Mouse (Mus musculus): ENCODE measurements around the gene Psmb8. TPM values are rescaled to one million over a fixed set of nuclear protein-coding genes. Genes with fewer than 3 reads are reported as not detected.

Gene Psmb8
- polyA plus RNA-seq, 2 experiments = 11.8 to 21.7 TPM

- Histone ChIP-seq H3K4me3 (ENCODE audit: insufficient read depth in 1 of 2, low read depth in 2 of 2, low read length in 2 of 2) (no peak overlapping the region), H3K27ac (no peak overlapping the region), H3K4me1 (replicated peaks; ENCODE audit: control insufficient read depth in 2 of 2, insufficient read depth in 2 of 2, low read length in 1 of 2) (no peaks in the 10 kb centered on the region), H3K9me3 (ENCODE audit: control insufficient read depth, low read length) (no peaks in the 10 kb centered on the region), H3K4me2 (ENCODE audit: low read depth) (no peak overlapping the region), H3K9ac (replicated peaks) (no peak overlapping the region), H3K27me3 (ENCODE audit: control insufficient read depth, insufficient read depth, low read length) (no peaks in the 10 kb centered on the region), H3K36me3 (replicated peaks; ENCODE audit: control insufficient read depth, insufficient read depth, low read depth) (no peaks in the 10 kb centered on the region)
- ATAC-seq (ENCODE audit: insufficient read depth) (no peak), DNase-seq (ENCODE audit: low read depth in 3 of 3, low spot score in 3 of 3) (no peak)
- TF ChIP-seq CTCF (IDR thresholded peaks at IDR 0.05; ENCODE audit: low read depth) (no peak), EP300 (IDR thresholded peaks at IDR 0.05; ENCODE audit: low read depth) (no peak)
- WGBS (ENCODE audit: insufficient replicate concordance) = 63% methylated on average over 6 of the region's 6 CpGs
These were observed 43.4 kb downstream of the Psmb8 start for GRCm38 (mm10) chr17:34240916-34241315.

- 57% methylated on average over 4 of the region's 4 CpGs for WGBS (ENCODE audit: insufficient replicate concordance)
- DNase-seq (ENCODE audit: low read depth in 3 of 3, low spot score in 3 of 3) (no peak), ATAC-seq (ENCODE audit: insufficient read depth) (no peak)
- no peaks in the 10 kb centered on the region for H3K36me3 ChIP-seq (replicated peaks; ENCODE audit: control insufficient read depth, insufficient read depth, low read depth)
- H3K27ac ChIP-seq = no peak overlapping the region
- H3K4me2 ChIP-seq (ENCODE audit: low read depth) = no peak overlapping the region
- H3K4me1 ChIP-seq (replicated peaks; ENCODE audit: control insufficient read depth in 2 of 2, insufficient read depth in 2 of 2, low read length in 1 of 2) = no peaks in the 10 kb centered on the region
- H3K9me3 ChIP-seq (ENCODE audit: control insufficient read depth, low read length) = no peaks in the 10 kb centered on the region
- H3K27me3 ChIP-seq (ENCODE audit: control insufficient read depth, insufficient read depth, low read length) = no peaks in the 10 kb centered on the region
- H3K4me3 ChIP-seq (ENCODE audit: insufficient read depth in 1 of 2, low read depth in 2 of 2, low read length in 2 of 2) = no peak overlapping the region
- no peak overlapping the region for H3K9ac ChIP-seq (replicated peaks)
- TF ChIP-seq EP300 (IDR thresholded peaks at IDR 0.05; ENCODE audit: low read depth) (no peak), CTCF (IDR thresholded peaks at IDR 0.05; ENCODE audit: low read depth) (no peak)
These were observed 47.1 kb downstream of the Psmb8 start for GRCm38 (mm10) chr17:34244656-34245055.

GRCm38 (mm10) chr17:34247047-34247446 lies 49.5 kb downstream of the Psmb8 start:
- 55% methylated on average over 3 of the region's 3 CpGs for whole genome bisulfite sequencing (ENCODE audit: insufficient replicate concordance)
- Histone ChIP-seq H3K27ac (no peak overlapping the region), H3K4me2 (ENCODE audit: low read depth) (no peak overlapping the region), H3K27me3 (ENCODE audit: control insufficient read depth, insufficient read depth, low read length) (no peaks in the 10 kb centered on the region), H3K4me3 (ENCODE audit: insufficient read depth in 1 of 2, low read depth in 2 of 2, low read length in 2 of 2) (no peak overlapping the region), H3K4me1 (replicated peaks; ENCODE audit: control insufficient read depth in 2 of 2, insufficient read depth in 2 of 2, low read length in 1 of 2) (no peaks in the 10 kb centered on the region), H3K9ac (replicated peaks) (no peak overlapping the region), H3K9me3 (ENCODE audit: control insufficient read depth, low read length) (no peaks in the 10 kb centered on the region), H3K36me3 (replicated peaks; ENCODE audit: control insufficient read depth, insufficient read depth, low read depth) (no peaks in the 10 kb centered on the region)
- DNase-seq (ENCODE audit: low read depth in 3 of 3, low spot score in 3 of 3) (no peak), ATAC-seq (ENCODE audit: insufficient read depth) (no peak)
- TF ChIP-seq CTCF (IDR thresholded peaks at IDR 0.05; ENCODE audit: low read depth) = no peak
- no peak for TF ChIP-seq EP300 (IDR thresholded peaks at IDR 0.05; ENCODE audit: low read depth)

- Histone ChIP-seq H3K9ac (replicated peaks) (no peak overlapping the region), H3K4me2 (ENCODE audit: low read depth) (no peak overlapping the region), H3K4me3 (ENCODE audit: insufficient read depth in 1 of 2, low read depth in 2 of 2, low read length in 2 of 2) (no peak overlapping the region), H3K36me3 (replicated peaks; ENCODE audit: control insufficient read depth, insufficient read depth, low read depth) (no peaks in the 10 kb centered on the region), H3K4me1 (replicated peaks; ENCODE audit: control insufficient read depth in 2 of 2, insufficient read depth in 2 of 2, low read length in 1 of 2) (no peaks in the 10 kb centered on the region), H3K27ac (no peak overlapping the region), H3K9me3 (ENCODE audit: control insufficient read depth, low read length) (no peaks in the 10 kb centered on the region), H3K27me3 (ENCODE audit: control insufficient read depth, insufficient read depth, low read length) (no peaks in the 10 kb centered on the region)
- ATAC-seq (ENCODE audit: insufficient read depth) = no peak
- WGBS (ENCODE audit: insufficient replicate concordance) = 10% methylated on average over 2 of the region's 2 CpGs
- no peak for TF ChIP-seq EP300 (IDR thresholded peaks at IDR 0.05; ENCODE audit: low read depth)
- no peak for TF ChIP-seq CTCF (IDR thresholded peaks at IDR 0.05; ENCODE audit: low read depth)
- DNase-seq (ENCODE audit: low read depth in 3 of 3, low spot score in 3 of 3) = no peak
These were observed 51.2 kb downstream of the Psmb8 start for GRCm38 (mm10) chr17:34248764-34249163.

- no peaks in the 10 kb centered on the region for H3K27me3 ChIP-seq (ENCODE audit: control insufficient read depth, insufficient read depth, low read length)
- H3K36me3 ChIP-seq (replicated peaks; ENCODE audit: control insufficient read depth, insufficient read depth, low read depth) = no peaks in the 10 kb centered on the region
- H3K9ac ChIP-seq (replicated peaks) = no peak overlapping the region
- WGBS (ENCODE audit: insufficient replicate concordance) = 16% methylated on average over 3 of the region's 3 CpGs
- no peaks in the 10 kb centered on the region for H3K4me1 ChIP-seq (replicated peaks; ENCODE audit: control insufficient read depth in 2 of 2, insufficient read depth in 2 of 2, low read length in 1 of 2)
- ATAC-seq (ENCODE audit: insufficient read depth) (no peak), DNase-seq (ENCODE audit: low read depth in 3 of 3, low spot score in 3 of 3) (no peak)
- H3K4me3 ChIP-seq (ENCODE audit: insufficient read depth in 1 of 2, low read depth in 2 of 2, low read length in 2 of 2) = no peak overlapping the region
- TF ChIP-seq CTCF (IDR thresholded peaks at IDR 0.05; ENCODE audit: low read depth) = no peak
- no peak for TF ChIP-seq EP300 (IDR thresholded peaks at IDR 0.05; ENCODE audit: low read depth)
- no peak overlapping the region for H3K4me2 ChIP-seq (ENCODE audit: low read depth)
- H3K9me3 ChIP-seq (ENCODE audit: control insufficient read depth, low read length) = no peaks in the 10 kb centered on the region
- H3K27ac ChIP-seq = no peak overlapping the region
These were observed 51.8 kb downstream of the Psmb8 start for GRCm38 (mm10) chr17:34249361-34249760.

All from liver, embryonic 14.5 days (tissue).